Mouse (Mus musculus): Measurements from ENCODE around the gene Lag3. TPM values are rescaled to one million over a fixed set of nuclear protein-coding genes. Genes with fewer than 3 reads are reported as not detected.

The Lag3 gene
- total RNA-seq, 2 experiments from 2014 or later = 0.51 TPM; not detected in 1

GRCm38 (mm10) chr6:124858561-124859318, 52.8 kb downstream of the Lag3 start:
- DNase-seq = no peak

- DNase-seq = no peak
These were observed 53.5 kb downstream of the Lag3 start for GRCm38 (mm10) chr6:124857840-124858530.

GRCm38 (mm10) chr6:124856916-124857839, 54.3 kb downstream of the Lag3 start, which contains the start of gene P3h3:
P3h3 (minus strand) TSS chr6:124857752.
- peak; percentile 73 for DNase-seq

- no peak for DNase-seq
These were observed 55.2 kb downstream of the Lag3 start for GRCm38 (mm10) chr6:124856321-124856720.

GRCm38 (mm10) chr6:124854647-124855046, 56.9 kb downstream of the Lag3 start:
- DNase-seq = no peak

Other genes starting within 250 kb of the Lag3 start
- gene Lpcat3, start 248.7 kb downstream of the Lag3 start, total RNA-seq (2021) = 10 to 100 TPM; 14.8 to 18.0 TPM
- 10 to 100 TPM; 53.8 to 58.9 TPM for gene Emg1, start 199.5 kb downstream of the Lag3 start, total RNA-seq (2021)
- gene Phb2, start 199.4 kb downstream of the Lag3 start, total RNA-seq (2021) = 100 to 1,000 TPM; 157 TPM
- 1 to 10 TPM; 1.5 to 2.2 TPM for gene Ptpn6, start 173.0 kb downstream of the Lag3 start, total RNA-seq (2021)
- gene Grcc10, start 170.3 kb downstream of the Lag3 start, total RNA-seq (2021) = 100 to 1,000 TPM; 163 to 167 TPM
- 1 to 10 TPM in 1 of 2 experiments, not detected in 1; 2.2 TPM for gene Gm45234, start 155.7 kb downstream of the Lag3 start, total RNA-seq (2021)
- 10 to 100 TPM; 31.8 to 32.4 TPM for gene Atn1, start 155.2 kb downstream of the Lag3 start, total RNA-seq (2021)
- 1 to 10 TPM; 2.1 to 3.0 TPM for gene Eno2, start 142.0 kb downstream of the Lag3 start, total RNA-seq (2021)
- gene Lrrc23, start 132.0 kb downstream of the Lag3 start, total RNA-seq (2021) = under 1 TPM in 1 of 2 experiments, not detected in 1; 0.18 TPM
- gene Spsb2, start 103.0 kb downstream of the Lag3 start, total RNA-seq (2021) = 1 to 10 TPM; 2.7 to 3.2 TPM
- gene Tpi1, start 97.4 kb downstream of the Lag3 start, total RNA-seq (2021) = 1,000 to 10,000 TPM; 2,445 to 2,599 TPM
- gene Usp5, start 82.2 kb downstream of the Lag3 start, total RNA-seq (2021) = 10 to 100 TPM; 42.1 to 44.0 TPM
- 1 to 10 TPM; 1.2 TPM for gene Cdca3, start 82.2 kb downstream of the Lag3 start, total RNA-seq (2021)
- 1 to 10 TPM; 1.6 to 1.7 TPM for gene Gnb3, start 71.4 kb downstream of the Lag3 start, total RNA-seq (2021)
- gene P3h3, start 54.0 kb downstream of the Lag3 start, total RNA-seq (2021) = 1 to 10 TPM; 8.2 to 9.3 TPM
- gene Gpr162, start 47.7 kb downstream of the Lag3 start, total RNA-seq (2021) = under 1 TPM; 0.23 to 0.32 TPM
- gene Cd4, start 23.5 kb downstream of the Lag3 start, total RNA-seq (2021) = 1 to 10 TPM in 1 of 2 experiments, not detected in 1; 1.2 TPM
- 100 to 1,000 TPM; 126 to 152 TPM for gene Ptms, start 8.4 kb upstream of the Lag3 start, total RNA-seq (2021)
- gene Mlf2, start 19.7 kb upstream of the Lag3 start, total RNA-seq (2021) = 100 to 1,000 TPM; 207 to 210 TPM
- 10 to 100 TPM; 96.2 to 99.0 TPM for gene Cops7a, start 53.8 kb upstream of the Lag3 start, total RNA-seq (2021)
- gene Pianp, start 85.0 kb upstream of the Lag3 start, total RNA-seq (2021) = not detected
- 10 to 100 TPM; 18.5 to 19.3 TPM for gene Zfp384, start 97.4 kb upstream of the Lag3 start, total RNA-seq (2021)
- gene Ing4, start 128.1 kb upstream of the Lag3 start, total RNA-seq (2021) = 10 to 100 TPM; 24.2 to 29.1 TPM
- gene Acrbp, start 138.0 kb upstream of the Lag3 start, total RNA-seq (2021) = 1 to 10 TPM; 1.1 to 1.9 TPM
- gene Lpar5, start 156.2 kb upstream of the Lag3 start, total RNA-seq (2021) = not detected
- gene Chd4, start 184.3 kb upstream of the Lag3 start, total RNA-seq (2021) = 10 to 100 TPM; 67.8 to 72.6 TPM
- gene Nop2, start 220.2 kb upstream of the Lag3 start, total RNA-seq (2021) = 10 to 100 TPM; 14.6 to 18.6 TPM
- gene Iffo1, start 233.5 kb upstream of the Lag3 start, total RNA-seq (2021) = 10 to 100 TPM; 12.4 to 15.3 TPM